Mouse (Mus musculus): ENCODE results near the gene Zdhhc11.
"Not testable (repeated sequence)": the region's sequence is repeated elsewhere in the genome, so short reads cannot be mapped to it uniquely, and the experiment has no call there.

Gene Zdhhc11

GRCm38 (mm10) chr13:74006881-74007280 lies 43.2 kb downstream of the Zdhhc11 start:
- CTCF ChIA-PET = not testable (repeated sequence)

- CTCF ChIA-PET = not testable (repeated sequence)
Measured at GRCm38 (mm10) chr13:74008216-74008615, 44.6 kb downstream of the Zdhhc11 start.

GRCm38 (mm10) chr13:74008948-74009718 lies 45.5 kb downstream of the Zdhhc11 start, which contains the start of gene Tppp:
TSS of gene Tppp (plus strand) at chr13:74009407.
- CTCF ChIA-PET = no interaction called here

- CTCF ChIA-PET = interaction anchor here (0.6 kb wide), 1 partner anchor 157 kb away, joined by 17 read pairs; no protein-coding TSS in a partner anchor
Measured at GRCm38 (mm10) chr13:74009791-74010614, 46.4 kb downstream of the Zdhhc11 start.

GRCm38 (mm10) chr13:74010678-74011077 lies 47.0 kb downstream of the Zdhhc11 start:
- CTCF ChIA-PET = no interaction called here

GRCm38 (mm10) chr13:74015908-74016307 lies 52.3 kb downstream of the Zdhhc11 start:
- CTCF ChIA-PET = no interaction called here

- CTCF ChIA-PET = interaction anchor here (0.6 kb wide), 1 partner anchor 11 kb away, joined by 8 read pairs; no protein-coding TSS in a partner anchor
Measured at GRCm38 (mm10) chr13:74017426-74017825, 53.8 kb downstream of the Zdhhc11 start.

GRCm38 (mm10) chr13:74019006-74019405 lies 55.4 kb downstream of the Zdhhc11 start:
- CTCF ChIA-PET = not testable (repeated sequence)

GRCm38 (mm10) chr13:74025151-74026081 lies 61.8 kb downstream of the Zdhhc11 start:
- CTCF ChIA-PET = no interaction called here

GRCm38 (mm10) chr13:74026215-74026614 lies 62.6 kb downstream of the Zdhhc11 start:
- CTCF ChIA-PET = no interaction called here

- CTCF ChIA-PET = interaction anchor here (0.6 kb wide), 1 partner anchor 11 kb away, joined by 8 read pairs; no protein-coding TSS in a partner anchor
Measured at GRCm38 (mm10) chr13:74028116-74028515, 64.5 kb downstream of the Zdhhc11 start.

GRCm38 (mm10) chr13:74029013-74029412 lies 65.4 kb downstream of the Zdhhc11 start:
- CTCF ChIA-PET = interaction anchor here (0.6 kb wide), 1 partner anchor 12 kb away, joined by 8 read pairs; no protein-coding TSS in a partner anchor

- CTCF ChIA-PET = no interaction called here
Measured at GRCm38 (mm10) chr13:74030691-74031090, 67.0 kb downstream of the Zdhhc11 start.

- CTCF ChIA-PET = no interaction called here
Measured at GRCm38 (mm10) chr13:74031133-74031532, 67.5 kb downstream of the Zdhhc11 start.

GRCm38 (mm10) chr13:74034756-74035155 lies 71.1 kb downstream of the Zdhhc11 start:
- CTCF ChIA-PET = no interaction called here

GRCm38 (mm10) chr13:74035776-74036175 lies 72.1 kb downstream of the Zdhhc11 start:
- CTCF ChIA-PET = no interaction called here

GRCm38 (mm10) chr13:74039926-74040325 lies 76.3 kb downstream of the Zdhhc11 start:
- CTCF ChIA-PET = no interaction called here

All from spleen, embryonic (tissue).